14 mouse cellular contexts compared by ENCODE assay signal in the genomic region with DNA sequence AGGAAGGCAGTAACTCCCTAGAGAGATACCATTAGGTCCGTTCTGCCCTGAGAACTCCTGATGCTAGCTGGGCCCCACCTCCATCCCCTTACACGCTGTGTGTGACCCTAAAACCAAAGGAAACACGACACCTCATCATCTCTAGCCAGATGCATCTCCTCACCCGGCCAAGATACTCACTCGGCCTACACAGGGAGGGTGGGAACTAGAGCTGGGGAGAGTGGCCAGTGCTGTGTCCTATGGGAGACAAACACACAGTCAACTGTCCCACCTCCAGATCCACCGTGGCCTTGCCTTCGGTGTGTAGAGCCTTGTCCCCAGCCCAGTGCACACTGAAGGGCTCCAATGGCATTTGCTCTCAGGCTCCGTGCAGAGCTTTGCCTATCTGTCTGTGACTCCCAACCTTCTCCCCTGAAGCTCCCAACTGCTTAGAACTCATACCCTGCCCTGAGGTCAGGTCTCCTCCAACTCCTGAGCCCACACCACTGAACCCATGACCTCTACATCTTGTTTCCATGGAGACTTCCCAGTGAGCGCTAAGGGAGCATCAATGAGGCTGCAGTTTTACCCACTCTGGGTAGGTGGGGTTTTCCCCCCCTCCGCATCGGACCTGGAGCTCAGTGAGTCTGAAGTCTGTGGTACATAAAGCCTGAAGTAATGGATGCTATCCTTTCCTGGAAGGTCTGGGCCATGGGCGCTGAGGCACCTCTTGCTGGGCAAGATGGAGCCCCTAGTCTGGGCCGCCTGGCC. TPM values are rescaled to one million over a fixed set of nuclear protein-coding genes. Genes with fewer than 3 reads are reported as not detected.
"Had no signal": no experiment of that assay in that cellular context is flagged by ENCODE, and none has a peak within 500 bp of the region (broad histone marks: within the 10 kb centered on the region; RNA-seq: fewer than 3 reads in every experiment).

No protein-coding gene starts in this region.

- H3K27ac ChIP-seq: hindbrain, postnatal 0 days; limb, embryonic 13.5 days; liver, embryonic 14.5 days; midbrain, embryonic 12.5 days had no signal

- H3K9ac ChIP-seq: limb, embryonic 13.5 days; liver, embryonic 14.5 days; midbrain, embryonic 12.5 days had no signal

- H3K9me3 ChIP-seq: limb, embryonic 13.5 days; midbrain, embryonic 12.5 days had no signal

- H3K36me3 ChIP-seq: limb, embryonic 13.5 days; midbrain, embryonic 12.5 days had no signal

- ATAC-seq: hindbrain, postnatal 0 days had no signal

- H3K4me2 ChIP-seq: limb, embryonic 13.5 days; midbrain, embryonic 12.5 days had no signal

- DNase-seq: kidney, adult 18-20 months; kidney, postnatal 36 days; layer of hippocampus, adult 9-11 months; left cerebral cortex, postnatal 4 days; retina, postnatal 1 day; right cerebral cortex, postnatal 4 days; spleen, adult 18-20 months; thymus, postnatal 14 days had no signal

- H3K4me3 ChIP-seq: limb, embryonic 13.5 days; midbrain, embryonic 12.5 days; myocyte had no signal

RNA-seq across cellular contexts. Expression of gene Lrrc75b, which starts 7.3 kb away (rescaled TPM):
- polyA plus RNA-seq: liver, adult 2 months had no signal
